Mouse (Mus musculus): Measurements from ENCODE around the gene Rptor. TPM values are rescaled to one million over a fixed set of nuclear protein-coding genes. Genes with fewer than 3 reads are reported as not detected.

Gene Rptor
- polyA plus RNA-seq, 1 experiment from 2014 or later: 14.6 TPM

DNA sequence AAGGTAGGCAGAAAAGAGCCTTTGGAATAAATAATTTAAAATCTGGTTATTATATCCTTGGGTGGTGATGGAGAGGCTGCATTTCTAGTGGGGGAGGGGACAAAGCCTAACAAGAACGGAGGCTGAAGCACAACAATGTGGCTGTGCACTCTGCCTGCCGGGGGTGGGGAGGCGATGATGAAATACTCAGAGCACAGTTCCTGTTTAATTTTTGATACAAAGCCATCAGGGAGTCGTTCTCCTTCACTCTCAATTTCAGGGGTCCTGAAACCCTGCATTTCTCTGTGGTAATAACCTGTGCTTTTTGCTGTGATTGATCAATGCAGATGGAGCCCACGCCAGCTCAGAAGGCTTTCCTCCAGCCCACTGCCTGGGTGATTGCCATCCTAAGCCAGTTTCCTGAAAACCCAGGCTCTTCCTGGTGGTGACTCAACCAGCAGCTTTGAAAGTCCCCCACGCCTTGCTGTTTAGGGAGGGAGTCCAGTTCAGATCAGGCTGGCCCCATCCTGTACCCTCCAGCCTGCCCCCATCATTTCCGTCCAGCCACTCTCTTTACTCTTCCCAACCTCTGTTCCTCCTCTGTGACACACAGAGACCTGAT, 204.8 kb downstream of the Rptor start:
- DNase-seq: no peak
- Histone ChIP-seq H3K27ac (ENCODE audit: low read depth) (no peak overlapping the region), H3K27me3 (ENCODE audit: insufficient read depth, low read length) (no peaks in the 10 kb centered on the region), H3K4me3 (ENCODE audit: low read depth, low read length) (no peak overlapping the region), H3K4me1 (ENCODE audit: insufficient read depth) (peaks cover 3% of the 10 kb centered on the region; the same call in 1 of the 2 replicates), H3K9me3 (ENCODE audit: low read depth, low read length) (no peaks in the 10 kb centered on the region), H3K9ac (no peak overlapping the region), H3K4me2 (no peak overlapping the region), H3K36me3 (ENCODE audit: insufficient read depth) (peaks cover 27% of the 10 kb centered on the region; the same call in 1 of the 2 replicates)
- ATAC-seq (ENCODE audit: insufficient read depth): no peak
- no peak for TF ChIP-seq CTCF (IDR thresholded peaks at IDR 0.05; ENCODE audit: low read depth)
- 61% methylated on average over 7 of the region's 7 CpGs for WGBS

DNA sequence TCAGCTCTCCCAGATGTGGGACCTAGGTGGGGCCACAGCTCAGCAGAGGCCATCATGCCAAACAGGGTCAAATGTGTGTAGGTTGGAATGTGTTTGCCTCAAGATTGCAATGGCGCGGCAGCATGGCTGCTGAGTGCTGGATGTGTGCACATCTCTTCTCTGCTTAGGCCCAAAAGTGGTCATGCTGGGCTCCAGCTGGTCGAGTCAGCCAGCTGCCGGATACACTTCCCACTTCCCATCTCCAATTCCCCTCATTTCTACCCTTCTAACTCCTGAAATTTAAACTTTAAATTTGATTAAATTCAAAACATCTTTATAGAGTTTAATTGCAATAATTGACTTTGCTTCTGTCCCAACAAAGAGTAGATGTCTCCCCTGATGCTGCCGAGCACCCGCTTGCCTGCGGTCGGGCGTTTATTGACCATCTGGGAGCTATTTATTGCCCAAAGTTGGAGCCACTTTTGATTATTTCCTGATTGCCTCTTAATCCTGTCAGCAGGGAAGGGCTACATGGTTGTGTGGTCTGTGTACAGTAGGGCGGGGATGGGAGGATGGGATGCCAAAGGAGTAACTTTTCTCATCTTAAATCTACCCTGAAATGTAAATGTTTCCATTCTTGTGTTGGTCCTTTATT, 206.1 kb downstream of the Rptor start:
- TF ChIP-seq CTCF (IDR thresholded peaks at IDR 0.05; ENCODE audit: low read depth): no peak
- Histone ChIP-seq H3K27me3 (ENCODE audit: insufficient read depth, low read length) (no peaks in the 10 kb centered on the region), H3K4me3 (ENCODE audit: low read depth, low read length) (no peak overlapping the region), H3K9ac (no peak overlapping the region), H3K9me3 (ENCODE audit: low read depth, low read length) (no peaks in the 10 kb centered on the region), H3K4me1 (ENCODE audit: insufficient read depth) (peaks cover 3% of the 10 kb centered on the region; the same call in 1 of the 2 replicates), H3K4me2 (no peak overlapping the region), H3K36me3 (ENCODE audit: insufficient read depth) (peaks cover 27% of the 10 kb centered on the region; the same call in 1 of the 2 replicates), H3K27ac (ENCODE audit: low read depth) (no peak overlapping the region)
- ATAC-seq (ENCODE audit: insufficient read depth) (no peak), DNase-seq (no peak)
- 90% methylated on average over 10 of the region's 10 CpGs for WGBS

DNA sequence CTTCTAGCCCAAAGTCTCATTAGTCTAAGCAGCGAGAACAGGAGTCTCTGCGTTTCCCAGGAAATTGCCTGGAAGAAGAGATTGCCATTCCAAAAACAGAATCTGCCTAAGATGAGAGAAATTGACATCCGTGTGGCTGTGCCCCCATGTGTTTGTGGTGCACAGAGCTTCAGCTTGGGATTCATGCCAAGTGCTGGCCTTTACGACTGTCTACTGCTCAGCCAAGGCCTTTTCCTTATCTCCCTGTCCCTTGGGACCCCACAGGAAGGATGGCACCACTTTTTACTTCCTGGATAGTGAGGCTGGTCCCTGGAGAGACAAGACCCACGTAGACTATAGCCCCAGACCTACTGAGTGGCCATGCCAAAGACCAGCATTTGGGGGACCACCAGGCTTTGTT, 206.6 kb downstream of the Rptor start:
- H3K4me1 ChIP-seq (ENCODE audit: insufficient read depth): peaks cover 3% of the 10 kb centered on the region; the same call in 1 of the 2 replicates
- ATAC-seq (ENCODE audit: insufficient read depth): no peak
- H3K9me3 ChIP-seq (ENCODE audit: low read depth, low read length): no peaks in the 10 kb centered on the region
- no peak overlapping the region for H3K4me3 ChIP-seq (ENCODE audit: low read depth, low read length)
- no peak overlapping the region for H3K4me2 ChIP-seq
- no peak overlapping the region for H3K27ac ChIP-seq (ENCODE audit: low read depth)
- TF ChIP-seq CTCF (IDR thresholded peaks at IDR 0.05; ENCODE audit: low read depth): no peak
- peak; percentile 29 for DNase-seq
- H3K27me3 ChIP-seq (ENCODE audit: insufficient read depth, low read length): no peaks in the 10 kb centered on the region
- WGBS: 67% methylated on average over 5 of the region's 5 CpGs
- peaks cover 27% of the 10 kb centered on the region; the same call in 1 of the 2 replicates for H3K36me3 ChIP-seq (ENCODE audit: insufficient read depth)
- H3K9ac ChIP-seq: no peak overlapping the region

DNA sequence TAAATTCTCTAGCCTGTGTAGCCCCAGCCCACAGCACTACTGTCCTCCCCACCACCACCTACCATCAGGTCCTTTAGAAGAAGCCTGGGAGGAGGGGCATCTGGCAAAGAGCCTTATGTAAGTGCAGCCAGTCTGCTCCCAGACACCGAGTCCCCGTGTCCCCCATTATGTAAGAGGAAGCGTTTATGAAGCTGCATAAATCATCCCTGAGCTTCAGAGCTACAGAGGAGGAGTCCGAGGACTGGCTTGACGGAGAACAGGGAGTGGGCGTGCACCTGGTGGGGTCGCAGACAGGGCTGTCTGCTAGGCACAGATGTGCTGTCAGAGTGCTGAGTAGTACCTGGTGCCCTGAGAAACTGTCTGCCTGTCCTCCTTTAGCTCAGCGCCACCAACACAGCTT, 208.3 kb downstream of the Rptor start:
- Histone ChIP-seq H3K27ac (ENCODE audit: low read depth) (no peak overlapping the region), H3K9ac (no peak overlapping the region), H3K4me2 (no peak overlapping the region), H3K36me3 (ENCODE audit: insufficient read depth) (peaks cover 27% of the 10 kb centered on the region; the same call in 1 of the 2 replicates), H3K27me3 (ENCODE audit: insufficient read depth, low read length) (no peaks in the 10 kb centered on the region), H3K9me3 (ENCODE audit: low read depth, low read length) (no peaks in the 10 kb centered on the region), H3K4me1 (ENCODE audit: insufficient read depth) (peaks cover 3% of the 10 kb centered on the region; the same call in 1 of the 2 replicates), H3K4me3 (ENCODE audit: low read depth, low read length) (no peak overlapping the region)
- TF ChIP-seq CTCF (IDR thresholded peaks at IDR 0.05; ENCODE audit: low read depth): no peak
- 52% methylated on average over 8 of the region's 8 CpGs for WGBS
- ATAC-seq (ENCODE audit: insufficient read depth) (no peak), DNase-seq (no peak)

DNA sequence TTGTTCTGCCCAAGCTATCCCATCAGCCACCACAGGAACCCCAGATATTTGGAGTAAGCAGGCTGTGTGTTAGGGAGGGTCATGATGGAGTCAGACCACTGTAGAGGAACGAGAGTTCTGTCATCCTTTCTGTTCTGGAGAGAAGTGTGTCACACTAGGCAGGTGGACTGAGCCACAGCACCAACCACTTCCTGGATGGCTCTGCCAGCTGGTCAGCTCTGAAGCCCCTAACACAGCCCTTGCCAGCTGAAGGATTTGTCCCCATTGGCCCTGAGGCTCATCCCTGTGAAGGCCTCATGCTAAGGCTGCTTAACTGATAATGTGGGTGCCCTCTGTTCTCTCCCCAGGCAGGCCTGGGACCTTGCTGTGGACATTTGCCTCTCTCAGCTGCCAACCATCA, 208.9 kb downstream of the Rptor start:
- no peak for TF ChIP-seq CTCF (IDR thresholded peaks at IDR 0.05; ENCODE audit: low read depth)
- Histone ChIP-seq H3K4me3 (ENCODE audit: low read depth, low read length) (no peak overlapping the region), H3K9ac (no peak overlapping the region), H3K4me1 (ENCODE audit: insufficient read depth) (peaks cover 3% of the 10 kb centered on the region; the same call in 1 of the 2 replicates), H3K9me3 (ENCODE audit: low read depth, low read length) (no peaks in the 10 kb centered on the region), H3K27me3 (ENCODE audit: insufficient read depth, low read length) (no peaks in the 10 kb centered on the region), H3K4me2 (no peak overlapping the region), H3K36me3 (ENCODE audit: insufficient read depth) (peaks cover 27% of the 10 kb centered on the region; the same call in 1 of the 2 replicates), H3K27ac (ENCODE audit: low read depth) (no peak overlapping the region)
- DNase-seq (no peak), ATAC-seq (ENCODE audit: insufficient read depth) (no peak)
- WGBS: 83% methylated on average over 1 of the region's 1 CpGs

DNA sequence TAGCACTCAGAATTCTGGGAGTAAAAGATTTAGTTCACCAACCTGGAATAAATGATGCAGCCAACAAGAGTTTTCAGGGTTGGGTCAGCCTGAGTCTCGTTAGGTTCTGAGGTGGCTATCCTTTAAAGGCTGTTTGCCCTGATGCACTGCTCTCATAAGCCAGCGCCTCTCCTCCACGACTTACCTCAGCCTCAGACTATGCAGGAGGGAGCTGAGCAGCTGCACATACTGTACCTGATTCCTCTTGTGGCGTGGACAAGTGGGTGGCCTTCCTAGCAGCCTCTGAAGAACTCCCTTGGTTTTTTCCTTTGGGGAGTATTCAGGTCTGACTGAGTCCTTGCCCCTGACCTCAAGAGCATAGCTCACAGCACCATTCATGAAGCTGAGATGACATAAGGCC, 209.4 kb downstream of the Rptor start:
- H3K9me3 ChIP-seq (ENCODE audit: low read depth, low read length): no peaks in the 10 kb centered on the region
- TF ChIP-seq CTCF (IDR thresholded peaks at IDR 0.05; ENCODE audit: low read depth): no peak
- no peak overlapping the region for H3K4me3 ChIP-seq (ENCODE audit: low read depth, low read length)
- H3K36me3 ChIP-seq (ENCODE audit: insufficient read depth): peaks cover 32% of the 10 kb centered on the region; the same call in 1 of the 2 replicates
- H3K4me1 ChIP-seq (ENCODE audit: insufficient read depth): peaks cover 3% of the 10 kb centered on the region; the same call in 1 of the 2 replicates
- no peak overlapping the region for H3K9ac ChIP-seq
- no peak for ATAC-seq (ENCODE audit: insufficient read depth)
- no peak for DNase-seq
- no peaks in the 10 kb centered on the region for H3K27me3 ChIP-seq (ENCODE audit: insufficient read depth, low read length)
- WGBS: 96% methylated on average over 4 of the region's 4 CpGs
- H3K4me2 ChIP-seq: no peak overlapping the region
- no peak overlapping the region for H3K27ac ChIP-seq (ENCODE audit: low read depth)

DNA sequence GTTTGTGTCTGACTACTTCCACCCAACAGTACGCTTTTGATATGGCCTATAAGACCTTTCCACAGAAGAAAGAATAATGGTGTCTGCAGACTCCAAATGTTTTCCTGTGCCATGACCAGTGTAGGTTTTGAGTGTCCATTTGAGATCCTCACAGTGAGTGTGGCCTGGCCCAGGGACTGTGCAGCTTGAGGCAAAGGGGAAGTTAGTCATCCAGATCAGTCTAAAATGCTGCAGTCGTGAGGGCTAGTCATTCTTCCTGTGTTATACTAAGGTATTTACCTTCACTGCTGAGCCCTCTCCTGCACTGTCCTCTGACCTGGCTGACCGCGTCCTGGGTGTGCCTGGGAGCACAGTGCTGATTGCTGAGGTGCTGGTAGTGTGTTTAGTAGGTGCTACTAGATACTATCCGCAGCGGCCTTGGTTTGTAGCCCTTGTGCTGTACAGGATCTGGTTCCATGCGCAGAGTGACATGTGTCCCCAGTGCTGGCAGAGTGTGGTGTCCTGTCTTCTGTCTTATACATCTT, 211.4 kb downstream of the Rptor start:
- Histone ChIP-seq H3K4me1 (ENCODE audit: insufficient read depth) (no peaks in the 10 kb centered on the region), H3K36me3 (ENCODE audit: insufficient read depth) (peaks cover 42% of the 10 kb centered on the region), H3K4me2 (no peak overlapping the region), H3K4me3 (ENCODE audit: low read depth, low read length) (no peak overlapping the region), H3K9ac (no peak overlapping the region), H3K9me3 (ENCODE audit: low read depth, low read length) (no peaks in the 10 kb centered on the region), H3K27ac (ENCODE audit: low read depth) (no peak overlapping the region), H3K27me3 (ENCODE audit: insufficient read depth, low read length) (no peaks in the 10 kb centered on the region)
- no peak for DNase-seq
- WGBS: 86% methylated on average over 7 of the region's 7 CpGs
- ATAC-seq (ENCODE audit: insufficient read depth): no peak
- TF ChIP-seq CTCF (IDR thresholded peaks at IDR 0.05; ENCODE audit: low read depth): no peak
